Mouse (Mus musculus) testis, adult 2 months (tissue): ENCODE measurements at regions not wholly inside any gene's neighbourhood (a gene's known extent, or its start where the extent isn't known, plus 50 kb on each side); places are given as distances from the start of the nearest gene placed in this dataset.

Experiments
- CTCF ChIP-seq: fragments of 200-500 bp; IDR thresholded peaks from 2 replicates; pipeline ENCODE4 v1.5.1; 2012; ENCODE audit warnings: low read depth, mild to moderate bottlenecking, inconsistent platforms, low read length, moderate library complexity; ENCODE audit not compliant: control insufficient read depth, insufficient read depth, insufficient replicate concordance
- POLR2A ChIP-seq: fragments of 200-500 bp; IDR thresholded peaks from 2 replicates; pipeline ENCODE4 v1.6.1; 2012; ENCODE audit warnings: low read depth, mild to moderate bottlenecking, inconsistent platforms, low read length, moderate library complexity; ENCODE audit not compliant: control insufficient read depth

DNA sequence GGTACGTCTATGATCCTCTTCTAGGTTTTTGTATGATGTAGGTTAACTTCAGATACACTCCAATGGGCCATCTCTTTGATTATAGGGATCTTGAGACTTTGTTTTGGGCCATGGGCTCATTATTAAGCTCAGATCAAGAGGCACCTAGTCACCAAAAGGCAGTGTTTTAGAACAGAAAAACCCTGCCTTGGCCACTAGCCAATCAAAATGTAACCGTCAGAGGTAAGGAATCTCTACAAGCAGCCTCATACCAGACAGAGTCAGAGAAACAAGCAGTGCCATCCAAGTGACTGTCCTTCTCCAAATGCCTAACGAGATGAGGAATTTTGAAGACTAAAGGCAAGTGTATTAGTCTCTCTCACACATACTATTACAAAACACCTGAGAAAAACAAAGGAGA is 487.0 kb downstream of the Rps29 start:
- TF ChIP-seq CTCF (no peak), POLR2A (no peak)
